7 mouse cellular contexts compared by ENCODE assay signal in genomic region chr4:137857116-137857515, GRCm38 (mm10). TPM values are rescaled to one million over a fixed set of nuclear protein-coding genes. Genes with fewer than 3 reads are reported as not detected.
DNase-seq lines count a peak whose midpoint lies in the region; ATAC-seq and TF ChIP-seq lines count a peak whose summit lies in the region.

No protein-coding gene starts in this region.

- ATAC-seq in intestine, postnatal 0 days: no peak
- no peak for ATAC-seq in intestine, embryonic 15.5 days
- no peak for ATAC-seq in liver, embryonic 14.5 days (ENCODE audit: insufficient read depth)

- H3K27ac ChIP-seq in intestine, postnatal 0 days (ENCODE audit: low read depth, low read length): no peak overlapping the region
- H3K27ac ChIP-seq in intestine, embryonic 15.5 days: no peak overlapping the region
- H3K27ac ChIP-seq in liver, embryonic 14.5 days: no peak overlapping the region

- WGBS in intestine, postnatal 0 days: 45% methylated on average over 7 of the region's 7 CpGs
- 33% methylated on average over 7 of the region's 7 CpGs for WGBS in intestine, embryonic 15.5 days
- 19% methylated on average over 7 of the region's 7 CpGs for WGBS in liver, embryonic 14.5 days (ENCODE audit: insufficient replicate concordance)

- no peaks in the 10 kb centered on the region for H3K9me3 ChIP-seq in intestine, postnatal 0 days (ENCODE audit: control insufficient read depth)
- no peaks in the 10 kb centered on the region for H3K9me3 ChIP-seq in intestine, embryonic 15.5 days
- H3K9me3 ChIP-seq in E14TG2a.4 (ENCODE audit: low read length): no peaks in the 10 kb centered on the region
- H3K9me3 ChIP-seq in liver, embryonic 14.5 days (ENCODE audit: control insufficient read depth, low read length): no peaks in the 10 kb centered on the region

- H3K4me3 ChIP-seq in intestine, postnatal 0 days (ENCODE audit: low read depth, low read length): no peak overlapping the region
- H3K4me3 ChIP-seq in intestine, embryonic 15.5 days (replicated peaks): no peak overlapping the region
- no peak overlapping the region; the same call in 1 of the 2 replicates for H3K4me3 ChIP-seq in E14TG2a.4 (replicated peaks; ENCODE audit: low read length)
- H3K4me3 ChIP-seq in liver, embryonic 14.5 days (ENCODE audit: insufficient read depth in 1 of 2, low read depth in 2 of 2, low read length in 2 of 2): no peak overlapping the region

- peak; percentile 71 for DNase-seq in adrenal gland, postnatal 25 days
- peak in 2 of 3 experiments; percentile 41 to 45 for DNase-seq in liver, embryonic 14.5 days (ENCODE audit: low read depth in 3 of 3, low spot score in 3 of 3)
- DNase-seq in spleen, postnatal 4 days (ENCODE audit: low spot score in 2 of 2): peak; percentile 61 to 89
- no peak for DNase-seq in ovary, adult 18-20 months (ENCODE audit: low spot score)

- H3K9ac ChIP-seq in intestine, postnatal 0 days (ENCODE audit: low read depth, low read length): no peak overlapping the region
- H3K9ac ChIP-seq in intestine, embryonic 15.5 days: no peak overlapping the region
- no peak overlapping the region for H3K9ac ChIP-seq in liver, embryonic 14.5 days (replicated peaks)

- peak; percentile 83 for TF ChIP-seq CTCF in intestine, postnatal 0 days (IDR thresholded peaks at IDR 0.05; ENCODE audit: low read depth)
- TF ChIP-seq CTCF in E14TG2a.4 (conservative IDR thresholded peaks at IDR 0.05; ENCODE audit: low read length): peak; percentile 91
- TF ChIP-seq CTCF in liver, embryonic 14.5 days (IDR thresholded peaks at IDR 0.05; ENCODE audit: low read depth): peak; percentile 94

- H3K4me2 ChIP-seq in intestine, postnatal 0 days (replicated peaks; ENCODE audit: low read depth): no peak overlapping the region
- no peak overlapping the region for H3K4me2 ChIP-seq in intestine, embryonic 15.5 days (replicated peaks)
- no peak overlapping the region for H3K4me2 ChIP-seq in liver, embryonic 14.5 days (ENCODE audit: low read depth)

- TF ChIP-seq EP300 in liver, embryonic 14.5 days (IDR thresholded peaks at IDR 0.05; ENCODE audit: low read depth): no peak

- H3K4me1 ChIP-seq in intestine, postnatal 0 days (replicated peaks; ENCODE audit: control insufficient read depth, insufficient read depth, low read length): 0 out of 2 replicates have a peak, but pooled peaks cover 9% of the 10 kb centered on the region
- H3K4me1 ChIP-seq in intestine, embryonic 15.5 days (replicated peaks): 0 out of 2 replicates have a peak, but pooled peaks cover 10% of the 10 kb centered on the region
- H3K4me1 ChIP-seq in E14TG2a.4 (replicated peaks; ENCODE audit: low read depth, low read length): peaks cover 22% of the 10 kb centered on the region
- no peaks in the 10 kb centered on the region; a peak in 1 of 4 replicates for H3K4me1 ChIP-seq in liver, embryonic 14.5 days (replicated peaks; ENCODE audit: control insufficient read depth in 2 of 2, insufficient read depth in 2 of 2, low read length in 1 of 2)

- no peaks in the 10 kb centered on the region for H3K27me3 ChIP-seq in intestine, postnatal 0 days (replicated peaks; ENCODE audit: control insufficient read depth, insufficient read depth, low read length)
- no peaks in the 10 kb centered on the region for H3K27me3 ChIP-seq in intestine, embryonic 15.5 days (replicated peaks)
- peaks cover 37% of the 10 kb centered on the region for H3K27me3 ChIP-seq in E14TG2a.4 (ENCODE audit: insufficient read depth, low read length)
- H3K27me3 ChIP-seq in liver, embryonic 14.5 days (ENCODE audit: control insufficient read depth, insufficient read depth, low read length): no peaks in the 10 kb centered on the region

- no peaks in the 10 kb centered on the region; the same call in 1 of the 2 replicates for H3K36me3 ChIP-seq in intestine, postnatal 0 days (ENCODE audit: control insufficient read depth, insufficient read depth)
- H3K36me3 ChIP-seq in intestine, embryonic 15.5 days: no peaks in the 10 kb centered on the region
- no peaks in the 10 kb centered on the region for H3K36me3 ChIP-seq in E14TG2a.4 (ENCODE audit: insufficient read depth, low read length)
- H3K36me3 ChIP-seq in liver, embryonic 14.5 days (replicated peaks; ENCODE audit: control insufficient read depth, insufficient read depth, low read depth): no peaks in the 10 kb centered on the region

RNA-seq across cellular contexts. Expression of gene Ece1, which starts 4.9 kb away (rescaled TPM):
- 44.9 and 49.1 TPM in 2 replicates for polyA plus RNA-seq in intestine, postnatal 0 days (2015; fragmentation: Nextera tagmentation; extraction: Ambion mirVana)
- polyA plus RNA-seq in intestine, embryonic 15.5 days (2015; fragmentation: Nextera tagmentation; extraction: Ambion mirVana): 56.0 and 60.1 TPM in 2 replicates
- total RNA-seq in adrenal gland, postnatal 25 days (2021): 264 and 285 TPM in 2 replicates
- 5.1 and 11.4 TPM in 2 replicates for polyA plus RNA-seq in liver, embryonic 14.5 days (2012; rRNA removed)
- polyA plus RNA-seq in liver, embryonic 14.5 days (2014; fragmentation: Nextera tagmentation; extraction: Ambion mirVana): 15.9 and 17.6 TPM in 2 replicates
